In the genomic region with DNA sequence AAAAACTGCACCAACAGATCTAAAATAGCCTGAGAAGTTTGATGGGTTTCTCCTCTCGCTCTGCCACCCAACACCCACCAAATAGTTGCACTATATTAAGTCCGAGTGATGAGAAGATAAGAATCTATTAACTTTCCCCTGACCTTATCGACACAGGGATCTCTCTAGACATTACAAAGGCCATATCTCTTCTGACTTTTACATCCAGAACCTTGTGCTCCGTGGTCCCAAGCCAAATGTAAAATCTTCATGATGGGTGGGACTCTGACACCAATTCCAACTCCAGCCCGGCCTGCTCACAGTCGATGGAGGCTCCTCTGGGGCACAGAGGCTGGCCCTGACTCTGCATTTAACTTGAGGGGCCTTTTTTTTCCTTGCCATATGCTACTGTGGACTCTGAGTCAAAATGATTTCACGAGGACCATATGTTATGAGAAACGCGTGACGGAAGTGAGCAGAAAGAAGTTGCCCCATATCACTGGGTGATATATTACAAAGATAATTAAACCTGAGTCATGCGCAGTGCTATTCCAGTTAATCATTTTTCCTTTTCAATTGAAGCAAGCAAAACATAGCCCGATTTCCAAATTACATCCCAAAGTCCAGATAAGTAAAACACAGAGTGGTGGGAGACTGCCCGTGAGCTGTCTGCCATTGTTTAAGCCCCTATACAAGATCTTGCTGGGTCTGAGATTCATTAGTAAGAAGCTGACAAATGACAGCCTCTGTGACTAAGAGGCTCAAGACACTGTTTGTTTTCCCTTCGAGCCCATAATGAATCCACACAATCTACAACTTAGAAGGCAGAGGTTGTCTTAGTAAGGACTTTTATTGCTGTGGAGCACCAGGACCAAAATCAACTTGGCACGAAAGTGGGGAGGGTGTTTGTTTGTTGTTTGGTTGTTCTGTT, we compare ENCODE assay signal across 21 mouse cellular contexts.
A peak's percentile ranks its signal among the peaks of the same experiment; 100 is the strongest.
DNase-seq lines count a peak whose midpoint lies in the region; ATAC-seq and TF ChIP-seq lines count a peak whose summit lies in the region.
"Had no signal": no experiment of that assay in that cellular context is flagged by ENCODE, and none has a peak within 500 bp of the region (broad histone marks: within the 10 kb centered on the region; RNA-seq: fewer than 3 reads in every experiment).

No protein-coding gene starts in this region.

- H3K4me1 ChIP-seq in kidney, embryonic 16.5 days (ENCODE audit: insufficient read depth, low read length): peaks cover 24% of the 10 kb centered on the region
- H3K4me1 ChIP-seq in small intestine, adult 2 months (ENCODE audit: control insufficient read depth, insufficient read depth, insufficient read length, low read length): peaks cover 5% of the 10 kb centered on the region; the same call in 1 of the 2 replicates
- H3K4me1 ChIP-seq: forebrain, embryonic 15.5 days had no signal

- no peaks in the 10 kb centered on the region for H3K27me3 ChIP-seq in kidney, embryonic 16.5 days (ENCODE audit: insufficient read depth, low read length)
- H3K27me3 ChIP-seq in small intestine, adult 2 months (ENCODE audit: control insufficient read depth, insufficient read depth, low read length): no peaks in the 10 kb centered on the region
- H3K27me3 ChIP-seq: embryonic facial prominence, embryonic 12.5 days; forebrain, embryonic 15.5 days; hindbrain, embryonic 12.5 days; midbrain, embryonic 13.5 days; neural tube, embryonic 13.5 days had no signal

- H3K27ac ChIP-seq in kidney, embryonic 16.5 days (ENCODE audit: low read length): peak overlapping the region; percentile 52
- H3K27ac ChIP-seq in small intestine, adult 2 months (ENCODE audit: insufficient read depth, low read depth, low read length): peak overlapping the region; percentile 10; the same call in 1 of the 2 replicates
- H3K27ac ChIP-seq: embryonic facial prominence, embryonic 12.5 days; forebrain, embryonic 15.5 days; heart, embryonic 10.5 days; hindbrain, embryonic 12.5 days; midbrain, embryonic 13.5 days; neural tube, embryonic 13.5 days had no signal

- no peak for TF ChIP-seq POLR2A in small intestine, adult 2 months (IDR thresholded peaks at IDR 0.05; ENCODE audit: low read depth, low read length)

- DNase-seq in heart, adult 11 months: peak; percentile 52
- no peak for DNase-seq in heart, postnatal 25 days (ENCODE audit: low spot score)
- no peak for DNase-seq in kidney, adult 9 months
- peak; percentile 37 for DNase-seq in hindlimb bud, embryonic 11.5 days (ENCODE audit: extremely low spot score, low read depth, low spot score)
- no peak for DNase-seq in B cell, adult 2 months
- no peak for DNase-seq in left cerebral cortex, postnatal 10 days (ENCODE audit: extremely low spot score in 1 of 2, low spot score in 2 of 2)
- DNase-seq: cerebellum, adult 2 months; cerebellum, postnatal 36 days; layer of hippocampus, adult 9-11 months; liver; right cerebral cortex, postnatal 4 days; thymus, postnatal 14 days had no signal

- no peaks in the 10 kb centered on the region for H3K9me3 ChIP-seq in kidney, embryonic 16.5 days (ENCODE audit: low read length)
- H3K9me3 ChIP-seq: embryonic facial prominence, embryonic 12.5 days; forebrain, embryonic 15.5 days; heart, embryonic 10.5 days; hindbrain, embryonic 12.5 days; midbrain, embryonic 13.5 days; neural tube, embryonic 13.5 days had no signal

- no peak overlapping the region for H3K9ac ChIP-seq in kidney, embryonic 16.5 days (replicated peaks; ENCODE audit: low read length)
- H3K9ac ChIP-seq: embryonic facial prominence, embryonic 12.5 days; forebrain, embryonic 15.5 days; hindbrain, embryonic 12.5 days; midbrain, embryonic 13.5 days; neural tube, embryonic 13.5 days had no signal

- no peak overlapping the region for H3K4me2 ChIP-seq in kidney, embryonic 16.5 days (replicated peaks; ENCODE audit: low read depth, low read length)
- H3K4me2 ChIP-seq: embryonic facial prominence, embryonic 12.5 days; forebrain, embryonic 15.5 days; hindbrain, embryonic 12.5 days; midbrain, embryonic 13.5 days; neural tube, embryonic 13.5 days had no signal

- no peak for ATAC-seq in kidney, embryonic 16.5 days (ENCODE audit: low FRiP score, low TSS enrichment)
- ATAC-seq: forebrain, embryonic 15.5 days; lung, postnatal 0 days; midbrain, embryonic 13.5 days had no signal

- 34% methylated on average over 15 of the region's 15 CpGs for WGBS in kidney, embryonic 16.5 days
- 45% methylated on average over 15 of the region's 15 CpGs for WGBS in small intestine, adult 2 months

- intact Hi-C loops in heart, postnatal 25 days (cut with DNase I): no loop called here
- intact Hi-C loops in left cerebral cortex, postnatal 10 days (cut with DNase I): no loop called here

- no peak for TF ChIP-seq CTCF in small intestine, adult 2 months (IDR thresholded peaks at IDR 0.05; ENCODE audit: extremely low read depth, insufficient read length, insufficient replicate concordance, low read depth, low read length)

- no peak overlapping the region for H3K4me3 ChIP-seq in kidney, embryonic 16.5 days (ENCODE audit: low read length)
- no peak overlapping the region for H3K4me3 ChIP-seq in small intestine, adult 2 months (ENCODE audit: low read depth, low read length)
- H3K4me3 ChIP-seq: embryonic facial prominence, embryonic 12.5 days; forebrain, embryonic 15.5 days; heart, embryonic 10.5 days; hindbrain, embryonic 12.5 days; midbrain, embryonic 13.5 days; neural tube, embryonic 13.5 days had no signal

- no peaks in the 10 kb centered on the region for H3K36me3 ChIP-seq in kidney, embryonic 16.5 days (ENCODE audit: insufficient read depth, low read length)
- H3K36me3 ChIP-seq in small intestine, adult 2 months (ENCODE audit: control insufficient read depth, insufficient read depth, low read length): no peaks in the 10 kb centered on the region
- H3K36me3 ChIP-seq: embryonic facial prominence, embryonic 12.5 days; forebrain, embryonic 15.5 days; heart, embryonic 10.5 days; hindbrain, embryonic 12.5 days; midbrain, embryonic 13.5 days; neural tube, embryonic 13.5 days had no signal

Comparison
In these comparisons a context has a peak if more than half of its experiments do, and no peak if none do; other contexts are left out.
1. DNase-seq: peak in heart, adult 11 months (single experiment) and hindlimb bud, embryonic 11.5 days (single experiment); none in heart, postnatal 25 days (single experiment), kidney, adult 9 months (single experiment), B cell, adult 2 months (0 of 2) and left cerebral cortex, postnatal 10 days (0 of 2).